ENCODE assay signal across 8 mouse cellular contexts in the genomic region with DNA sequence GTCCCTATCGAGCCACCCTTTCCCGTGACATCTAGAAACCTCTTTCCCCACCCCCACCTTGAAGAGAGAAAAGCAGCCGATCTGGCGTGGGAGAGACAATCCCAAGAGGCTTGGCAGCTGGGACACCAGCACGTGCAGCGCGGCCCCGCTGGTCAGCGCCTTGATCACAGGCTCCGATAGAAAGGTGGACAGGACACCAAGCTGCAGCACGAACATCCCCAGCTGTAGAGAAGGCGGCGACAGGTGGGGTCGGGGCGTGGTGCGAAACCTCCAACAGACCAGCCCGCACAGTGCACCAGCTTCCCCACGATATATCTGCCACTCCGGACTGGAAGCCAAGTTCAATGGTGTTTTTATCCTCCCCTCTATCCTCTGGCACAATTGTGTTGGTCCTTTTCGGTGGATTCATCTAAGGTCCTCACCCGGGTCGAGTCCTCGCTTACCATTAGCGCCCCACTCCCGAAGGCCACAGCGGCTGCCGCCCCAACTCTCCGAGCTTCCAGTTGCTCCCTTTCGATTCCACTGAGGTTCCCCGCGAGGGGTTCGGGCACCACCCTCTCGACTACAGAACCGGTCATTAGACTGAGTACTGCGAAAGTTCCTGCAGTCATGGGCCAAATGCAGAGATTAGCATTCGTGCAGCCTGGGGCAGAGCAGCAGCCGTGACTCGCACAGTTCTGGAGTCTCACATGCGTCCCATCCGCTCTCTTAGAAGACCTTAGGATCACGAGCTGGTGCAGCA. TPM values are rescaled to one million over a fixed set of nuclear protein-coding genes. Genes with fewer than 3 reads are reported as not detected.
DNase-seq lines count a peak whose midpoint lies in the region; ATAC-seq and TF ChIP-seq lines count a peak whose summit lies in the region.

No protein-coding gene starts in this region.

- no peaks in the 10 kb centered on the region for H3K36me3 ChIP-seq in ES-Bruce4 (ENCODE audit: control insufficient read depth, insufficient read depth, low read length, poor library complexity, severe bottlenecking)
- H3K36me3 ChIP-seq in forebrain, postnatal 0 days (ENCODE audit: insufficient read depth), result no peaks in the 10 kb centered on the region
- no peaks in the 10 kb centered on the region; the same call in 1 of the 2 replicates for H3K36me3 ChIP-seq in liver, embryonic 11.5 days (ENCODE audit: control insufficient read depth, insufficient read depth, low read length)
- H3K36me3 ChIP-seq in small intestine, adult 2 months (ENCODE audit: control insufficient read depth, insufficient read depth, low read length), result no peaks in the 10 kb centered on the region

- no peak for TF ChIP-seq CTCF in ES-Bruce4 (IDR thresholded peaks at IDR 0.05; ENCODE audit: low read depth, low read length)
- TF ChIP-seq CTCF in forebrain, postnatal 0 days (IDR thresholded peaks at IDR 0.05; ENCODE audit: low read depth), result no peak
- TF ChIP-seq CTCF in small intestine, adult 2 months (IDR thresholded peaks at IDR 0.05; ENCODE audit: extremely low read depth, insufficient read length, insufficient replicate concordance, low read depth, low read length), result 0 out of 2 replicates have a peak, but pooled peaks have one; percentile 5

- peaks cover 4% of the 10 kb centered on the region for H3K4me1 ChIP-seq in ES-Bruce4 (ENCODE audit: control insufficient read depth, insufficient read depth, low read length)
- peaks cover 7% of the 10 kb centered on the region for H3K4me1 ChIP-seq in forebrain, postnatal 0 days (ENCODE audit: insufficient read depth)
- peaks cover 36% of the 10 kb centered on the region for H3K4me1 ChIP-seq in liver, embryonic 11.5 days (replicated peaks; ENCODE audit: control insufficient read depth, insufficient read depth, low read length)
- H3K4me1 ChIP-seq in small intestine, adult 2 months (ENCODE audit: control insufficient read depth, insufficient read depth, insufficient read length, low read length), result peaks cover 9% of the 10 kb centered on the region

- no peak overlapping the region for H3K27ac ChIP-seq in ES-Bruce4 (ENCODE audit: insufficient read depth, low read length)
- H3K27ac ChIP-seq in forebrain, postnatal 0 days (ENCODE audit: low read depth, low read length), result no peak overlapping the region
- H3K27ac ChIP-seq in liver, embryonic 11.5 days (ENCODE audit: low read depth, low read length), result no peak overlapping the region
- no peak overlapping the region for H3K27ac ChIP-seq in small intestine, adult 2 months (ENCODE audit: insufficient read depth, low read depth, low read length)

- DNase-seq in heart, adult 11 months, result peak; percentile 94
- DNase-seq in heart, adult 9 months (ENCODE audit: low spot score in 2 of 2), result no peak
- DNase-seq in forebrain, postnatal 0 days, result no peak
- peak; percentile 44 for DNase-seq in liver, embryonic 11.5 days (ENCODE audit: low spot score)
- DNase-seq in adrenal gland, adult 8-10 months, result no peak
- DNase-seq in urinary bladder, postnatal 25 days (ENCODE audit: low spot score), result no peak

- H3K9ac ChIP-seq in ES-Bruce4 (ENCODE audit: low read depth, poor library complexity, severe bottlenecking), result no peak overlapping the region
- H3K9ac ChIP-seq in forebrain, postnatal 0 days, result 0 out of 2 replicates have a peak overlapping the region, but pooled peaks have one; percentile 14
- H3K9ac ChIP-seq in liver, embryonic 11.5 days (ENCODE audit: low read depth, low read length), result no peak overlapping the region

- H3K27me3 ChIP-seq in ES-Bruce4 (ENCODE audit: control insufficient read depth, insufficient read depth, low read length, poor library complexity, severe bottlenecking), result no peaks in the 10 kb centered on the region; the same call in 1 of the 2 replicates
- peaks cover 40% of the 10 kb centered on the region for H3K27me3 ChIP-seq in forebrain, postnatal 0 days (ENCODE audit: insufficient read depth, low read length)
- H3K27me3 ChIP-seq in liver, embryonic 11.5 days (replicated peaks; ENCODE audit: control insufficient read depth, insufficient read depth, low read length), result peaks cover 54% of the 10 kb centered on the region
- H3K27me3 ChIP-seq in small intestine, adult 2 months (ENCODE audit: control insufficient read depth, insufficient read depth, low read length), result peaks cover 53% of the 10 kb centered on the region

- H3K4me3 ChIP-seq in ES-Bruce4 (ENCODE audit: low read depth, low read length), result peak overlapping the region; percentile 50
- peak overlapping the region; percentile 25; the same call in 1 of the 2 replicates for H3K4me3 ChIP-seq in forebrain, postnatal 0 days (ENCODE audit: low read depth, low read length)
- H3K4me3 ChIP-seq in liver, embryonic 11.5 days (ENCODE audit: low read depth, low read length), result peak overlapping the region; percentile 48
- peak overlapping the region; percentile 48 for H3K4me3 ChIP-seq in small intestine, adult 2 months (ENCODE audit: low read depth, low read length)

- 4% methylated on average over 41 of the region's 41 CpGs for WGBS in forebrain, postnatal 0 days
- WGBS in liver, embryonic 11.5 days, result 5% methylated on average over 41 of the region's 41 CpGs
- 4% methylated on average over 41 of the region's 41 CpGs for WGBS in small intestine, adult 2 months

- no peaks in the 10 kb centered on the region for H3K9me3 ChIP-seq in ES-Bruce4 (replicated peaks; ENCODE audit: control insufficient read depth, insufficient read depth, low read length, poor library complexity, severe bottlenecking)
- H3K9me3 ChIP-seq in forebrain, postnatal 0 days (ENCODE audit: low read length), result no peaks in the 10 kb centered on the region
- H3K9me3 ChIP-seq in liver, embryonic 11.5 days (ENCODE audit: control insufficient read depth, low read length), result no peaks in the 10 kb centered on the region

- H3K4me2 ChIP-seq in forebrain, postnatal 0 days (ENCODE audit: low read depth), result peak overlapping the region; percentile 52
- H3K4me2 ChIP-seq in liver, embryonic 11.5 days, result peak overlapping the region; percentile 88

- no peak for TF ChIP-seq POLR2A in ES-Bruce4 (IDR thresholded peaks at IDR 0.05; ENCODE audit: insufficient read depth, low read length)
- no peak for TF ChIP-seq POLR2A in small intestine, adult 2 months (IDR thresholded peaks at IDR 0.05; ENCODE audit: low read depth, low read length)

- no peak for ATAC-seq in forebrain, postnatal 0 days
- ATAC-seq in liver, embryonic 11.5 days (replicated peaks; ENCODE audit: low FRiP score), result peak; percentile 18; the same call in 1 of the 2 replicates

- no peak for TF ChIP-seq EP300 in ES-Bruce4 (IDR thresholded peaks at IDR 0.05; ENCODE audit: insufficient read depth, low read depth, low read length)

RNA-seq across cellular contexts. Expression of a gene that starts 2.0 kb away (rescaled TPM):
- 24.6 and 35.2 TPM in 2 replicates for polyA plus RNA-seq in ES-Bruce4 (2011; ENCODE audit: insufficient read depth, insufficient read length, low read depth, missing spikeins)
- 0.10 TPM in 1 of 2 replicates, not detected in the other for total RNA-seq in forebrain, postnatal 0 days (2014; rRNA removed)
- 0.80 and 1.1 TPM in 2 replicates for polyA plus RNA-seq in forebrain, postnatal 0 days (2015; fragmentation: Nextera tagmentation; extraction: Ambion mirVana)
- 3.6 and 5.2 TPM in 2 replicates for polyA plus RNA-seq in liver, embryonic 11.5 days (2014; fragmentation: Nextera tagmentation; extraction: Ambion mirVana)
- 0.56 and 0.85 TPM in 2 replicates for polyA plus RNA-seq in small intestine, adult 2 months (2012; rRNA removed)
- 1 to 10 TPM in 1 of 4 experiments, under 1 TPM in 3; 0.21 to 2.3 (median 0.48) TPM for total RNA-seq in adrenal gland, adult 8-10 months (2022)

RNA-seq across cellular contexts. Expression of a gene that starts 11.4 kb away (rescaled TPM):
- 50.9 and 54.3 TPM in 2 replicates for polyA plus RNA-seq in ES-Bruce4 (2011; ENCODE audit: insufficient read depth, insufficient read length, low read depth, missing spikeins)
- total RNA-seq in forebrain, postnatal 0 days (2014; rRNA removed), result 45.4 and 61.3 TPM in 2 replicates
- polyA plus RNA-seq in forebrain, postnatal 0 days (2015; fragmentation: Nextera tagmentation; extraction: Ambion mirVana), result 14.8 and 16.9 TPM in 2 replicates
- 28.3 and 30.2 TPM in 2 replicates for polyA plus RNA-seq in liver, embryonic 11.5 days (2014; fragmentation: Nextera tagmentation; extraction: Ambion mirVana)
- 8.8 and 10.4 TPM in 2 replicates for polyA plus RNA-seq in small intestine, adult 2 months (2012; rRNA removed)
- total RNA-seq in adrenal gland, adult 8-10 months (2022), result 10 to 100 TPM; 24.8 to 52.1 (median 37.9) TPM

RNA-seq across cellular contexts. Expression of a gene that starts 13.4 kb away (rescaled TPM):
- polyA plus RNA-seq in ES-Bruce4 (2011; ENCODE audit: insufficient read depth, insufficient read length, low read depth, missing spikeins), result 7.7 and 9.5 TPM in 2 replicates
- total RNA-seq in forebrain, postnatal 0 days (2014; rRNA removed), result 87.9 and 94.4 TPM in 2 replicates
- 87.3 and 87.8 TPM in 2 replicates for polyA plus RNA-seq in forebrain, postnatal 0 days (2015; fragmentation: Nextera tagmentation; extraction: Ambion mirVana)
- 21.6 and 26.3 TPM in 2 replicates for polyA plus RNA-seq in liver, embryonic 11.5 days (2014; fragmentation: Nextera tagmentation; extraction: Ambion mirVana)
- 228 and 484 TPM in 2 replicates for polyA plus RNA-seq in small intestine, adult 2 months (2012; rRNA removed)
- total RNA-seq in adrenal gland, adult 8-10 months (2022), result 10 to 100 TPM in 2 of 4 experiments, 1 to 10 TPM in 2; 8.8 to 13.4 (median 11.1) TPM

RNA-seq across cellular contexts. Expression of a gene that starts 17.1 kb away (rescaled TPM):
- 49.8 and 50.8 TPM in 2 replicates for polyA plus RNA-seq in ES-Bruce4 (2011; ENCODE audit: insufficient read depth, insufficient read length, low read depth, missing spikeins)
- total RNA-seq in forebrain, postnatal 0 days (2014; rRNA removed), result 198 and 245 TPM in 2 replicates
- polyA plus RNA-seq in forebrain, postnatal 0 days (2015; fragmentation: Nextera tagmentation; extraction: Ambion mirVana), result 175 and 178 TPM in 2 replicates
- 64.0 and 70.8 TPM in 2 replicates for polyA plus RNA-seq in liver, embryonic 11.5 days (2014; fragmentation: Nextera tagmentation; extraction: Ambion mirVana)
- polyA plus RNA-seq in small intestine, adult 2 months (2012; rRNA removed), result 24.0 and 35.3 TPM in 2 replicates
- total RNA-seq in adrenal gland, adult 8-10 months (2022), result 100 to 1,000 TPM in 2 of 4 experiments, 10 to 100 TPM in 2; 61.1 to 158 (median 116) TPM

RNA-seq across cellular contexts. Expression of a gene that starts 32.9 kb away (rescaled TPM):
- polyA plus RNA-seq in ES-Bruce4 (2011; ENCODE audit: insufficient read depth, insufficient read length, low read depth, missing spikeins), result 36.7 and 39.2 TPM in 2 replicates
- total RNA-seq in forebrain, postnatal 0 days (2014; rRNA removed), result 21.5 and 23.3 TPM in 2 replicates
- polyA plus RNA-seq in forebrain, postnatal 0 days (2015; fragmentation: Nextera tagmentation; extraction: Ambion mirVana), result 17.8 and 20.1 TPM in 2 replicates
- polyA plus RNA-seq in liver, embryonic 11.5 days (2014; fragmentation: Nextera tagmentation; extraction: Ambion mirVana), result 43.1 and 43.4 TPM in 2 replicates
- polyA plus RNA-seq in small intestine, adult 2 months (2012; rRNA removed), result 13.8 and 31.4 TPM in 2 replicates
- 10 to 100 TPM; 53.2 to 59.6 (median 57.1) TPM for total RNA-seq in adrenal gland, adult 8-10 months (2022)

Comparison
In these comparisons a context has a peak if more than half of its experiments do, and no peak if none do; other contexts are left out.
1. DNase-seq: peak in heart, adult 11 months (single experiment) and liver, embryonic 11.5 days (single experiment); none in heart, adult 9 months (0 of 2), forebrain, postnatal 0 days (single experiment), adrenal gland, adult 8-10 months (single experiment) and urinary bladder, postnatal 25 days (single experiment).
2. Peak in every context shown above with its lines, with median percentiles within 50 percentile points of each other: H3K4me3 ChIP-seq.